Mouse (Mus musculus): ENCODE data around the gene Olfr1310. TPM values are rescaled to one million over a fixed set of nuclear protein-coding genes. Genes with fewer than 3 reads are reported as not detected.
"Not testable (repeated sequence)": the region's sequence is repeated elsewhere in the genome, so short reads cannot be mapped to it uniquely, and the experiment has no call there.

Gene Olfr1310
- not detected in 2 replicates for polyA plus RNA-seq (2014; fragmentation: Nextera tagmentation; extraction: Ambion mirVana)

DNA sequence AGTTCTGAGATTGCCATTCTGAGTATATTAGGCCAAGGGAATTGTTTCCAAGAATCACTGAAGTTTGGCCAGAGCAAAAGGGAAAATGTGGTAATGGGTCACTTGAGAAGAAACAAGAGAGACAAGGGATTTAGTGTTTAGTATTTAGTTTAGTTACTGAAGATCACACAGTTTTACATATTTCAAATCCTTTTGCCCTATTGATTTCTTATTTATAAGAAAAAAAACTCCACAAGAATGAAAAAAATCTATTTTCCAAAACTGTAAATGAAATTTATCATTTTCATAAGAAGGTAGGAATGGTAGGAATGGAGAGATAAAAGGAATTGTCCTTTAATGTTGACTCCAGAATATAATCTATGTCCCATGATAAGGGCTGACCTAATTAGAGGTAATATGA, at the start of gene Olfr1310:
Olfr1310 (minus strand) TSS at position 101 of the 400 bp plus-strand sequence.
- Histone ChIP-seq H3K27me3 (ENCODE audit: control insufficient read depth, insufficient read depth, low read length) (no peaks in the 10 kb centered on the region), H3K36me3 (ENCODE audit: control insufficient read depth, insufficient read depth, low read length) (no peaks in the 10 kb centered on the region)

DNA sequence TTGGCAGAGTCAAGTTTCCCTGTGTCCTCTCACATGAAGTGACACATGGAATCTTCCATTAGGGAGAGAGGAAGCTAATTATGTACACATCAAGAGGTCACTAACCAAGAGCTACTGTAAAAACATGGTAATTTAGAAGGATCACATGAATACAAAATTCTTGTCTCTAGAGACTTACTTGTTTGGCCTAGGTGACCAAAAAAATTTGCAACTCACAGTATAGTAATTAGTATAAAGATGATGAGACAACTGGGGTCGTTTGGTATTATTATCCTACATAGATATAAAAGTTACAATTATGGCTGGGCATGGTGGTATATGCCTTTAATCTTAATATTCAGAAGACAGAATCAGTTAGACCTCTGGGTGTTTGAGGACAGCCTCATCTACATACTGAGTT, 37.6 kb upstream of the Olfr1310 start, which contains the start of gene Olfr1312:
Olfr1312 (minus strand) TSS at position 101 of the 400 bp plus-strand sequence.
- no peak within 1 kb of the TSS for H3K27ac ChIP-seq (ENCODE audit: low read depth, low read length)
- no peak within 1 kb of the TSS for H3K4me3 ChIP-seq (ENCODE audit: low read depth, low read length)
- no peaks in the 10 kb centered on the region for H3K27me3 ChIP-seq (ENCODE audit: control insufficient read depth, insufficient read depth, low read length)
- no peak within 1 kb of the TSS for H3K9ac ChIP-seq (ENCODE audit: low read depth, low read length)
- ATAC-seq (replicated peaks; ENCODE audit: insufficient number of reproducible peaks, low FRiP score, low TSS enrichment): no peak
- no peak within 1 kb of the TSS for H3K4me2 ChIP-seq
- no peaks in the 10 kb centered on the region for H3K36me3 ChIP-seq (ENCODE audit: control insufficient read depth, insufficient read depth, low read length)
- no peaks in the 10 kb centered on the region for H3K9me3 ChIP-seq (replicated peaks; ENCODE audit: control insufficient read depth, low read length)
- no peaks in the 10 kb centered on the region for H3K4me1 ChIP-seq (ENCODE audit: control insufficient read depth, insufficient read depth, low read length)
- 30% methylated on average over 1 of the region's 1 CpGs for WGBS (ENCODE audit: insufficient replicate concordance)

More for the DNA sequence above, at the start of gene Olfr1310:
- H3K4me2 ChIP-seq: no peak within 1 kb of the TSS
- no peaks in the 10 kb centered on the region for H3K4me1 ChIP-seq (ENCODE audit: control insufficient read depth, insufficient read depth, low read length)
- ATAC-seq (replicated peaks; ENCODE audit: insufficient number of reproducible peaks, low FRiP score, low TSS enrichment): no peak
- H3K9ac ChIP-seq (ENCODE audit: low read depth, low read length): no peak within 1 kb of the TSS
- no peaks in the 10 kb centered on the region for H3K9me3 ChIP-seq (replicated peaks; ENCODE audit: control insufficient read depth, low read length)
- no peak within 1 kb of the TSS for H3K4me3 ChIP-seq (ENCODE audit: low read depth, low read length)
- no peak within 1 kb of the TSS for H3K27ac ChIP-seq (ENCODE audit: low read depth, low read length)

DNA sequence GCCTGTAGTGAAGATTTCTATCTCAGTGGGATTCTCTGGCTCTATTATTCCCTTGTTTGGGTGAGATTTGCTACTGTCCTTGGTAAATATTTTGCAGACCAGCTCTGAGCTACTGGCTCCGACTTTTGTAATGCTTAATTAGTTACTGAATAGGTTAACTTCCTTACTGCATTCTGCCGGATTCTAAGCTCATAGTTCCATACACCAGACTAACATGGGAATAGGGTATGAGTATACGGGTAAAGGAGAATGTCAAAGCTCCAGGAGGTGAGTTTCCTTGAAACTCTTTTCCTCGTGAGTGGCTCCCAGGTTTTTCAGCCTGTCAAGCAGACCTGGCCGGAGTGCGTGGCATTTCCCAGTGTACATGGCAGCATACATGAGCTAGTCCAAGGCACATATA, 14.5 kb upstream of the Olfr1310 start:
- not testable (repeated sequence) for H3K4me1 ChIP-seq (ENCODE audit: control insufficient read depth, insufficient read depth, low read length); H3K27ac ChIP-seq (ENCODE audit: low read depth, low read length); H3K9ac ChIP-seq (ENCODE audit: low read depth, low read length); H3K9me3 ChIP-seq (replicated peaks; ENCODE audit: control insufficient read depth, low read length); H3K27me3 ChIP-seq (ENCODE audit: control insufficient read depth, insufficient read depth, low read length); H3K4me2 ChIP-seq; ATAC-seq (replicated peaks; ENCODE audit: insufficient number of reproducible peaks, low FRiP score, low TSS enrichment); H3K4me3 ChIP-seq (ENCODE audit: low read depth, low read length); H3K36me3 ChIP-seq (ENCODE audit: control insufficient read depth, insufficient read depth, low read length)
- 43% methylated on average over 6 of the region's 6 CpGs for WGBS (ENCODE audit: insufficient replicate concordance)

DNA sequence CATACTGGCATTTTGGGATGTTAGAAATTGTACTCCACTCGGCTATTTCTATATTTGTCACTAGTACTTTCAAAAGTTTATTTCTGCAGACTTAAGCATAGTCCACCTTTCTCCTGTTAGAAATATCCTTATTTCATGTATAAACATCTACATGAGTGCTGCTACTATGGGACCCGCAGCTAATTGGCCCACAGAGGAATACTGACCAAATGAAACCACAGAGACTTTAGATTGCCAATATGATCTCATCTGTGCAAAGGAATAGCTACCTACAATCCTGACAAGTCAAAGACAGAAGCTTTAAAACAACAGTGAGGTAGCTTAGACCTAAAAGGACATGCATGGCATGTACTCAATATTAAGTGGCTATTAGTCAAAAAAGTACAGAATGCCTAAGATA, 11.8 kb upstream of the Olfr1310 start, which contains the start of gene Olfr1311:
Olfr1311 (minus strand) TSS at position 101 of the 400 bp plus-strand sequence.
- Histone ChIP-seq H3K27ac (ENCODE audit: low read depth, low read length) (no peak within 1 kb of the TSS), H3K9me3 (replicated peaks; ENCODE audit: control insufficient read depth, low read length) (no peaks in the 10 kb centered on the region), H3K36me3 (ENCODE audit: control insufficient read depth, insufficient read depth, low read length) (no peaks in the 10 kb centered on the region), H3K9ac (ENCODE audit: low read depth, low read length) (no peak within 1 kb of the TSS), H3K4me1 (ENCODE audit: control insufficient read depth, insufficient read depth, low read length) (no peaks in the 10 kb centered on the region), H3K4me2 (no peak within 1 kb of the TSS), H3K27me3 (ENCODE audit: control insufficient read depth, insufficient read depth, low read length) (no peaks in the 10 kb centered on the region), H3K4me3 (ENCODE audit: low read depth, low read length) (no peak within 1 kb of the TSS)
- no peak for ATAC-seq (replicated peaks; ENCODE audit: insufficient number of reproducible peaks, low FRiP score, low TSS enrichment)
- 75% methylated on average over 2 of the region's 2 CpGs for WGBS (ENCODE audit: insufficient replicate concordance)

DNA sequence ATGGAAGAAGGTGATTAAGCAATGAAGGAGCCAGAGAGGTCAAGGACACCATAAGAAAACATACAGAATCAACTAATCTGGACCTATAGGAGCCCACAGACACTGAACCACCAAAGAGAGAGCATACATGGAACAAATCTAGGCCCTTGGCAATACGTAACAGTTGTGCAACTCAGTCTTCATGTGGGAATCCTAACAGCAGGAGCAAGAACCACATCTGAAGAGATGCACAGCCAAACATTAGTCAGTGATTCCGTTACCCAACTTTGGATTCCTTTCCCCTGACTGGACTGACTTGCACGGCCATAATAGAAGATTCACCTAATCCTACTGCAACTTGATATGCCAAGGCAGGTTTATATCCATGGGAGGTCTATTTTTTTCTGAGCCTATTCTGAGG, 2.4 kb upstream of the Olfr1310 start:
- Histone ChIP-seq H3K36me3 (ENCODE audit: control insufficient read depth, insufficient read depth, low read length) (no peaks in the 10 kb centered on the region), H3K4me1 (ENCODE audit: control insufficient read depth, insufficient read depth, low read length) (no peaks in the 10 kb centered on the region), H3K9me3 (replicated peaks; ENCODE audit: control insufficient read depth, low read length) (no peaks in the 10 kb centered on the region), H3K4me2 (no peak overlapping the region), H3K27ac (ENCODE audit: low read depth, low read length) (no peak overlapping the region), H3K27me3 (ENCODE audit: control insufficient read depth, insufficient read depth, low read length) (no peaks in the 10 kb centered on the region), H3K9ac (ENCODE audit: low read depth, low read length) (no peak overlapping the region), H3K4me3 (ENCODE audit: low read depth, low read length) (no peak overlapping the region)
- WGBS (ENCODE audit: insufficient replicate concordance): 72% methylated on average over 3 of the region's 3 CpGs
- ATAC-seq (replicated peaks; ENCODE audit: insufficient number of reproducible peaks, low FRiP score, low TSS enrichment): no peak

DNA sequence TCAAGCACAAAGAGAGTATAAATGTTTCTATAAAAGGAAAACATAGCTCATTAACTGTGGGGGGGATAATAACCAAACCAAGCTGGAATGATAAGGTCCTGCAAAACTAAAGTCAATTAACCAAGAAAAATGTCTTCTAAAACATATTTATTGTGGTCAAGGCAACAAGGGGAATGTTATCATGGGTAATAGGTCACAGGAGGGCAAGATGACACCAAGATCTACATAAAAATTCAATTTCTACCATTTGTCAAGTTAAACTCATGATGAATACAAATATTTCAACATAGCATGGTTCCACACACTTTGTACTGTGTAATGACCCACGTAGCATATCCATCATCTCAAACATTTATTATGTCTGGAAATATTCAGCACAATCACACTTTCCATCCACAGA, 22.3 kb downstream of the Olfr1310 start, which contains the start of gene Olfr1309:
Olfr1309 (minus strand) TSS at position 101 of the 400 bp plus-strand sequence.
- Histone ChIP-seq H3K27me3 (ENCODE audit: control insufficient read depth, insufficient read depth, low read length) (no peaks in the 10 kb centered on the region), H3K4me2 (no peak within 1 kb of the TSS), H3K4me3 (ENCODE audit: low read depth, low read length) (no peak within 1 kb of the TSS), H3K36me3 (ENCODE audit: control insufficient read depth, insufficient read depth, low read length) (no peaks in the 10 kb centered on the region), H3K9me3 (replicated peaks; ENCODE audit: control insufficient read depth, low read length) (no peaks in the 10 kb centered on the region), H3K27ac (ENCODE audit: low read depth, low read length) (no peak within 1 kb of the TSS), H3K9ac (ENCODE audit: low read depth, low read length) (no peak within 1 kb of the TSS), H3K4me1 (ENCODE audit: control insufficient read depth, insufficient read depth, low read length) (no peaks in the 10 kb centered on the region)
- WGBS (ENCODE audit: insufficient replicate concordance): 60% methylated on average over 1 of the region's 1 CpGs
- ATAC-seq (replicated peaks; ENCODE audit: insufficient number of reproducible peaks, low FRiP score, low TSS enrichment): no peak

DNA sequence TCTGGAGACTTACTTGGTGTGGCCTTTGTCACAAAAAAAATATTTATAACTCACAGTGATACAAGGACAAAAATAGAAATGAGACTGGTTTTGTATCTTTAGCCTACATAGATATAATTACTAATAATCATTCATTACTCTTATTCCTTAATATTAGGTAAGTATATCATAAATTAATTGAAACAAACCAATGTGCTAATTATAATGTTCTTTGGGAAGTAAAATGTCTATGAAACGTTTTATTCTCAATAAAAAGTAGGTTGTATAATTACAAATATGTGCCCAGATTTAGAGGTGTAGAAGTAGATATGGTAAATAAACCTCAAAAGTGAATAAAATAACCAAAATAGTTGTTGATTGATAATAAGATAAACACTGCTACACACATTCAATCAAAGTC, 47.7 kb downstream of the Olfr1310 start, which contains the start of gene Olfr1308:
Olfr1308 (minus strand) TSS at position 101 of the 400 bp plus-strand sequence.
- WGBS (ENCODE audit: insufficient replicate concordance): 52% methylated on average over 1 of the region's 1 CpGs
- ATAC-seq (replicated peaks; ENCODE audit: insufficient number of reproducible peaks, low FRiP score, low TSS enrichment): no peak
- Histone ChIP-seq H3K4me2 (no peak within 1 kb of the TSS), H3K36me3 (ENCODE audit: control insufficient read depth, insufficient read depth, low read length) (no peaks in the 10 kb centered on the region), H3K27me3 (ENCODE audit: control insufficient read depth, insufficient read depth, low read length) (no peaks in the 10 kb centered on the region), H3K9me3 (replicated peaks; ENCODE audit: control insufficient read depth, low read length) (no peaks in the 10 kb centered on the region), H3K27ac (ENCODE audit: low read depth, low read length) (no peak within 1 kb of the TSS), H3K9ac (ENCODE audit: low read depth, low read length) (no peak within 1 kb of the TSS), H3K4me1 (ENCODE audit: control insufficient read depth, insufficient read depth, low read length) (no peaks in the 10 kb centered on the region), H3K4me3 (ENCODE audit: low read depth, low read length) (no peak within 1 kb of the TSS)

Other genes with a start within 250 kb of the Olfr1310 start
- gene Olfr1302, start 235.3 kb downstream of the Olfr1310 start, polyA plus RNA-seq (2014; fragmentation: Nextera tagmentation; extraction: Ambion mirVana): not detected in 2 replicates
- not detected in 2 replicates for gene Olfr1303, start 192.4 kb downstream of the Olfr1310 start, polyA plus RNA-seq (2014; fragmentation: Nextera tagmentation; extraction: Ambion mirVana)
- not detected in 2 replicates for gene Olfr1305, start 135.6 kb downstream of the Olfr1310 start, polyA plus RNA-seq (2014; fragmentation: Nextera tagmentation; extraction: Ambion mirVana)
- not detected in 2 replicates for gene Olfr1306, start 96.4 kb downstream of the Olfr1310 start, polyA plus RNA-seq (2014; fragmentation: Nextera tagmentation; extraction: Ambion mirVana)
- not detected in 2 replicates for gene Olfr1307, start 63.3 kb downstream of the Olfr1310 start, polyA plus RNA-seq (2014; fragmentation: Nextera tagmentation; extraction: Ambion mirVana)
- not detected in 2 replicates for gene Olfr1308, start 47.8 kb downstream of the Olfr1310 start, polyA plus RNA-seq (2014; fragmentation: Nextera tagmentation; extraction: Ambion mirVana)
- not detected in 2 replicates for gene Olfr1309, start 22.4 kb downstream of the Olfr1310 start, polyA plus RNA-seq (2014; fragmentation: Nextera tagmentation; extraction: Ambion mirVana)
- gene Olfr1311, start 11.7 kb upstream of the Olfr1310 start, polyA plus RNA-seq (2014; fragmentation: Nextera tagmentation; extraction: Ambion mirVana): not detected in 2 replicates
- gene Olfr1312, start 37.5 kb upstream of the Olfr1310 start, polyA plus RNA-seq (2014; fragmentation: Nextera tagmentation; extraction: Ambion mirVana): not detected in 2 replicates
- gene Olfr1313, start 65.1 kb upstream of the Olfr1310 start, polyA plus RNA-seq (2014; fragmentation: Nextera tagmentation; extraction: Ambion mirVana): not detected in 2 replicates
- gene Olfr1314, start 84.1 kb upstream of the Olfr1310 start, polyA plus RNA-seq (2014; fragmentation: Nextera tagmentation; extraction: Ambion mirVana): not detected in 2 replicates
- not detected in 2 replicates for gene Olfr1315-ps1, start 102.7 kb upstream of the Olfr1310 start, polyA plus RNA-seq (2014; fragmentation: Nextera tagmentation; extraction: Ambion mirVana)
- gene Olfr1316, start 122.3 kb upstream of the Olfr1310 start, polyA plus RNA-seq (2014; fragmentation: Nextera tagmentation; extraction: Ambion mirVana): not detected in 2 replicates
- gene Olfr1317, start 127.6 kb upstream of the Olfr1310 start, polyA plus RNA-seq (2014; fragmentation: Nextera tagmentation; extraction: Ambion mirVana): not detected in 2 replicates
- gene Olfr1318, start 141.5 kb upstream of the Olfr1310 start, polyA plus RNA-seq (2014; fragmentation: Nextera tagmentation; extraction: Ambion mirVana): not detected in 2 replicates
- gene Lpcat4, start 226.8 kb upstream of the Olfr1310 start, polyA plus RNA-seq (2014; fragmentation: Nextera tagmentation; extraction: Ambion mirVana): 15.4 and 17.2 TPM in 2 replicates
- 0.04 TPM in 1 of 2 replicates, not detected in the other for gene Nutm1, start 246.6 kb upstream of the Olfr1310 start, polyA plus RNA-seq (2014; fragmentation: Nextera tagmentation; extraction: Ambion mirVana)
- gene Nop10, start 249.2 kb upstream of the Olfr1310 start, polyA plus RNA-seq (2014; fragmentation: Nextera tagmentation; extraction: Ambion mirVana): 157 and 168 TPM in 2 replicates